Mouse (Mus musculus) Muller cell, postnatal 12 days (primary cell): ENCODE results near the gene Vmn1r1.
"Not testable (repeated sequence)": the region's sequence is repeated elsewhere in the genome, so short reads cannot be mapped to it uniquely, and the experiment has no call there.

Experiments
- DNase-seq: peaks from one replicate; pipeline ENCODE4 v3.0.0-alpha.2; 2015; ENCODE audit errors: inconsistent ontology term

Vmn1r1 gene

DNA sequence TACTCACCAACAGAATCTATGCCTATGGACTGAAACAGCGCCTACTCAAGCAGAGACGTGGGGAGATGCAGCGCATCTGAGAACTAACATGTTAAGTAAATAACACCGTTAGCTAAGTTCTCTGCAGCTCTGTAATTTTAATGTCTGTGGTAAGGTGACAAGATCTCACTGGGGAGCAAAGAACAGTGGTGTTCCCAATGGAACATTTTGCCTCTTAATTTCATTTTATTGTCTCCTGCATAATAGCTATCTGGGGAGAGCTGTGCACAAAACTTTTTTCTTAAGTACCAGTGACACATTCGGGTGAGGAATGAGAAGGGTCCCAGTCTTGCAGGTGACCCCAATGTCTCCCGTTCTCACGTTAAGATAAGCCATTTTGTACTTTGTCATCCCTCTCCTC is at the start of gene Vmn1r1:
TSS of gene Vmn1r1 (minus strand) at position 101 of the 400 bp plus-strand sequence.
- DNase-seq, result no peak

- DNase-seq, result no peak
Measured at GRCm38 (mm10) chr1:182210322-182210721, 46.0 kb upstream of the Vmn1r1 start.

DNA sequence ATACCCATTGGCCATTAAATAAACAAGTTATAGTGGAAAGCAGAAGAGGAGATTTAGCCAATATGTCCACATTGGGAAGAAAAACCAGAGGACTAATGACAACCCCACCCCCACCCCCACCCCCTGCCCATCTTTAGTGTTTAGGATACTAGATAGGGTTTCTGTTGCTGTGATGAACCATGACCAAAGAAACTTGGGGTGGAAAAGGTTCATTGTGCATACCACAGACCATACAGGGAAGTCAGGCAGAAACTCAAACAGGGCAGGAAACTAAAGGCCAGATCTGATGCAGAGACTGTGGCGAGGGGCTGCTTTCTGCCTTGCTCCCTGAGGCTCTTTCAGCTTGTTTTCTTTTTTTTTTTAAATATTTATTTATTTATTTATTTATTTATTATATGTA is 28.3 kb upstream of the Vmn1r1 start:
- no peak for DNase-seq

DNA sequence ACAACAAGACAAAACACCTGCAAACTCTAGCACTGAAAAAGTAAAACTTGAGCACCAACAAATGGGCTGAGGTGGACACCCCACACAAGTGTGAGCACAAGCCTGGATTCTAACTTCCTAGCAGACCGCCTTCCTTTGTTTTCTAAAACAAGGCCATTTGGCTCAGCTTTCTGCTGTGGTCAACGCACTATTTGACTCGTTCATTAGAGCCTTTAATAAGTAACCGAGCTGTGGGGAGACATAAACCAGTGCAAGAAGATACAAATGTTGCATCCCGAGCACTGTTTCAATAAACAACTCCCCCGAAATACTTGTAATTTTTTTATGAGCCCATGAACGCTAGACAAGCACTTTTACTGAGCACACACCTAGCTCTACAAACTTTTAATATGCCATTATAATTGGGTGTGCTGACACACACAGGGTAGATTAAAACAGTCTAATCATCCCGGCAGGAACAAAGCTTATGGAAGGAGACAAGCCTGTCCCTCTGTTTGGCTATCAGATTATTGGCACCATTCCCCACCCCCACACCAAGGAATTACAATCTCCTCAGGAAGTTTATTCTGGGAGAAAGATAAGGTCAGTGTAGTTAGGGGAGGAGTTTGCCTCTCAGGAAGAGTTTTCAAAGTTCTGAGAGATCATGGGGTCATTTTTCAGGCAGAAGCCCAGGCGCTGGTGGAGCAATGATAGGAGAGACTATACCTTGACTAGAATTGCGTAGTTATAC is 27.7 kb upstream of the Vmn1r1 start:
- DNase-seq, result peak; percentile 11

DNA sequence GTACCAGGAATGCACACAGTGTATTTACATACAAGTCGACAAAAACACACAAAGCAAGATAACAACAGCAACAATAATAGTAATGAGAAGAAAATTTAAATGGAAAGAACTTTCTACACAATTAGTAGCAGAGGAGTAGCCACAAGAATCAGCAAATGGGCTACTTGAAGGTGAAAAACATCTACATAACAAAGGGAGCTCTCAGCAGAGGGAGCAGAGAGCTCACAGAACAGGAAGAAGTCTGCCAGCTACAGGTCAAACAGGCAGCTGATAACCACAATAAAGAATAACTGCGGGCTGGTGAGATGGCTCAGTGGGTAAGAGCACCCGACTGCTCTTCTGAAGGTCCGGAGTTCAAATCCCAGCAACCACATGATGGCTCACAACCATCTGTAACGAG is 26.9 kb upstream of the Vmn1r1 start:
- DNase-seq, result no peak

- peak; percentile 2 for DNase-seq
Measured at GRCm38 (mm10) chr1:182189669-182190440, 25.6 kb upstream of the Vmn1r1 start.

DNA sequence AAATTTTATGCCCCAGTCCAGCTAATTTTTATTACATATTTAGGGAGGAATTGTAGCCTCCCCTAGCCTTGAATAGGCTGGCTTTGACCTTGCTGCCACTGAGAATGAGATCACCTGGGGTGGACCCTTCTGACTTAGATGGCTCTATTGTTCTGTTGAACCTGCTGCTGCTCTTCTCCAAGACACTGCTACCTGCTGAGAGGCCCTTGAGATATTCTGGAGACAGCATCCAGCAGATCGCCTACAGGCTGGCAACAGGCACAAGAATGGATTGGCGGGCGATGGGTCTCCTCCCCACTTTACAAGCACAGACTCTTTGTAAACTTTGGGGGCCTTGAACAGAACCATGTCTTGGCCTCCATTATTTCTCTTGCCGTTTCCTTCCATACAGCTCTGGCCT is 18.2 kb upstream of the Vmn1r1 start:
- not testable (repeated sequence) for DNase-seq

- DNase-seq, result no peak
Measured at GRCm38 (mm10) chr1:182181456-182182305, 17.4 kb upstream of the Vmn1r1 start.

- DNase-seq, result not testable (repeated sequence)
Measured at GRCm38 (mm10) chr1:182176985-182177384, 12.7 kb upstream of the Vmn1r1 start.

DNA sequence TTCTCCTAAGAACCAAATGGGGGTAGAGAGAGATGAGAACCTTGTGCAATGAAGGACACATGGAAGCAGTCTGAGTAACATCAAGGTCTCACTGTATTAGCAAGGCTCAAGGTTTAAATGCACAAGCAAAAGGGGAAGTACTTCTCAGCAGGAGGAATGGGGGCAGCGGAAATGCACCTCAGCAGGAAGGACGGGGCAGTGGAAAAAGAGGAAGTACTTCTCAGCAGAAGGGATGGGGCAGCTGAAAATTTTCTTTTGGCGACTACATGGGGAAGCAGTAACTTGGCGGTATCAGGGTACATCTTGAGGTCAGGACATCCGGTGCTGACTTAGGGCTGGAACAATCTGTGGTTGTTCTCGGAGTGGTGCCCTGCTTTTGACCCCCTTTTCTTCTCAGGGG is 5.9 kb upstream of the Vmn1r1 start:
- DNase-seq, result not testable (repeated sequence)

GRCm38 (mm10) chr1:182162951-182163350 is 1.3 kb downstream of the Vmn1r1 start:
- DNase-seq, result no peak

- no peak for DNase-seq
Measured at GRCm38 (mm10) chr1:182159575-182159974, 4.7 kb downstream of the Vmn1r1 start.

DNA sequence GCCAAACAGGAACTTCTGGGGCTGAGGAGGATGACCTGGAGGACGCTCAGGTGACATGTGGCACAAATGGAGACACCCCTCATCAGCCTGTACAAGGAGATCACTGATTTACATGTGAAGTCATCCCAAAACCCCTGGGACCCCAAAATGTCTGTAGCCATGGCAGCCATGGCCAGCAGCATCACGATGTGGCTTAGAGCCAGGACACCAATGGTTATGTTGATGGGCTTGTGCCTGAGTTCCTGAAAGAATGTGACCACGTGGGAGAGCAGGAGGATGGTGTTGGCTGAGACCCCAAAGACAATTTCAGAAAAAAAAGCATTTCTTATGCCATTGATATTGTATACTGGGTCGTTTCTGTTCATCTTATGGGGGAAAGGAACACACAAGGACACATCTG is 6.6 kb downstream of the Vmn1r1 start:
- DNase-seq, result no peak

DNA sequence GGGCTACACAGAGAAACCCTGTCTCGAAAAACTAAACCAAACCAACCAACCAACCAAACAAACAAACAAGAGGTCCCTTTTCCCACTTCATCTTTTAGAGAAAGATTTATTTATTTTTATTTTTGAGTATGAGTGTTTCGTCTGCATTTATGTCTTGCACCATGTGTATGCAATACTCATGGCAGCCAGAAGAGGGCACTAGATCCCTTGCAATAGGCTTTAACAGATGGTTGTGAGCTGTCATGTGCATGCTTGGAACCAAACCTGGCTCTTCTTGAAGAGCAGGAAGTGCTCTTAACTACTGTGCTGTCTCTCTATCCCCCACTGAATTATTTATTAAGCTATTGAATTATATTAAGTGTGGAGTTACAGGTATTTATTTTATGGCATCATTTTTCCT is 14.3 kb downstream of the Vmn1r1 start:
- DNase-seq, result no peak

DNA sequence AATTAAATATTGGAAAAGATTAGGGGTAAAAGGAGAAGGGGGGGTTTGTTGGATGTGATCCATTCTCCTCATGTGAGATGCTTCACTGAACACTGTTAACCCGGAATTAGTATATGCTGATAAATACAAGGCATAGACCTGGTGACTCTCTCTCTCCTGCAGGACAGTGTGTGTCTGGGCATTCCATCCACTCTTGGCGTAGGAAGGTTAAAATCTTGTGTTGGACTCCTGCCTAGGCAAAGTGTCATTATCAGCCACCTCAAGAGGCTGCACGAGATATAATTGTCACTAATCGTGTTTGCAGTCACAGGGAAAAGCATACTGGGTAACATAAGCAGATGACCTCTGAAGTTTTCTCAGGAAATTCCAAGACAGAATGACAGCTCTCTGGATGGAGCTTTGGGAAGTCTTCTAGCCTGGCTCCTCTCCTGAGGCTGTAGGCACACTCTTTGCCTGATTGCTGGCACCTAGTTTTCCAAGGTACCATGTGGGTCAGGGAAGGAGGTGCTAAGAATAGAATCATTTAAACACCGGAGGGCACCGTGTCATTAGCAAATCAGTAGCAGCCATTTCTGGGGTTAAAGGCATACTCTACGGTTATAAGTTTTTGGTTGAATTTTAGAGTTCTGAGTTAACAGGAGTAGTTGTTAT is 15.3 kb downstream of the Vmn1r1 start:
- no peak for DNase-seq

DNA sequence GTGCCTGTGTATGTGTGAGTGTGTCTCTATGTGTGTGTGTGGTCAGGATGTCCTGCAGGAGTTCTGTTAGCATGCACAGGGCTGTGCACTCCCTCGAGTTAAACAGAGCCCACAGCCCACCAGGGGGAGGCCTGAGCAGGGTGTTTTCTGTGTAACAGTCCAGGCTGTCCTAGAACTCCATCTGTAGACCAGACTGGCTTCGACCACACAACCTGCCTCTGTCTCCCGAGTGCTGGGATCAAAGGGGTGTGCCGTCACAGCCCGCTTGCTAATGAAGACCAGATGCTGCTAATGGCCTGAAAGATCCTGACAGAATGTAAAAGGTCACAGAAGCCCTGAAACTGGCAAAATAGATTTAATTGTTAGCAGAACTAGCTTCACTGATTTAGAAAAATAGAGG is 18.7 kb downstream of the Vmn1r1 start:
- DNase-seq, result peak; percentile 20

GRCm38 (mm10) chr1:182143288-182143687 is 21.0 kb downstream of the Vmn1r1 start:
- no peak for DNase-seq

DNA sequence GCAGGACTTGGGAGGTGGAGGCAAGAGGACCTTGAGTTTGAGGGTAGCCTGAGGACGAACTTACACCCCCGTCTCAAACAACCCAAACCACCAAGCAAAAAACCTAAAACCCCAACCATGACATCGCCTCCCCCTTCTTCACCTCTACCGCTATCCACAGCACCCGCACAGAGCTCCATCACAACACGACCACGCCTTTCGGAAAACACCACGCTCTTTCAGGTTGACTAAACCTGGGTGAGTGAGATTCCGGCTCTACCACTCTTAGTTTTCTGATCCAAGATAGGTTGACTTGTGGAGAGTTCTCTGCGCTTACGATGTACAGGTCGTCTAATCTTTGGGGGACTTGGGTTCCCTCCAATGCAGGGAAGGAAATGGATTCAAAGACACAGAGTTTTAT is 21.6 kb downstream of the Vmn1r1 start:
- no peak for DNase-seq

DNA sequence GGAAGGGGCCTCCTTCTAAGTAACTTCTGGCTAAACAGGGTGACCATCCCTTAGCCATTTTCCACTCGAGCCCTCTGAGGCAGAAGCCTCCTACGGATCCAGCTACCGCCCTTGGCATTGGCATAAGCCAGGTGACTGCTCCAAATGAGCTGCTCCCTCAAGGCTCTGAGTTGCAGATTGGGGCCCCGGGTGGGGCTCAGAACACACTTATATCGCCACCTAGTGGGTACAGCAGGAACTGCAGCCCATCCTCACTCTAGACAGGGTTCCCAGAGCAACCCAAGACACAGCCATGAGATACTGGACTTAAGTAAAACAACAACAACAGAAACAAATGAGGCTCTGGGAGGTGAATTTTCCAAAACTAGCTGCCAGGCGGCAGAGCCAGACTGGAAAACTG is 23.9 kb downstream of the Vmn1r1 start:
- DNase-seq, result peak; percentile 60

- no peak for DNase-seq
Measured at GRCm38 (mm10) chr1:182139937-182140336, 24.3 kb downstream of the Vmn1r1 start.

DNA sequence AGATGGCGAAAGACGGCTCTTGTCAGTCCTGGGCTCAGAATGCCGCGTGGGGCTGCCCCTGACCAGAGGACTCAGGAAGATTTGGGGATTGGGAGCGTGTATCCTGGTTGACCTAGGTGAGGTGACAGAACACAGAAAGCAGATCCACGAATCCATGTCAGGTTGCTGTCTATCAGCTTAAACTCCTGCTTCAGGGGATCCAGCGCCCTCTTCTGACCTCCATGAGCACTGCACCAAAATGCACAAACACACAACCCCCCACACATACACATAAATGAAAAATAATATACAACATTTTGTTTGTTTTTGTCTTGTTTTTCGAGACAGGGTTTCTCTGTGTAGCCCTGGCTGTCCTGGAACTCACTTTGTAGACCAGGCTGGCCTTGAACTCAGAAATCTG is 26.1 kb downstream of the Vmn1r1 start:
- DNase-seq, result no peak
